Mouse (Mus musculus): ENCODE measurements at regions not wholly inside any gene's neighbourhood (a gene's known extent, or its start where the extent isn't known, plus 50 kb on each side); places are given as distances from the start of the nearest gene placed in this dataset.

GRCm38 (mm10) chr10:70824461-70824860, 168.7 kb upstream of the Phyhipl start:
- no peak for DNase-seq (ENCODE audit: extremely low read depth, insufficient read length, low spot score)

GRCm38 (mm10) chr10:70819951-70820350, 164.2 kb upstream of the Phyhipl start:
- DNase-seq (ENCODE audit: extremely low read depth, insufficient read length, low spot score) = no peak

- DNase-seq (ENCODE audit: extremely low read depth, insufficient read length, low spot score) = no peak
Measured at GRCm38 (mm10) chr10:70814354-70815131, 158.8 kb upstream of the Phyhipl start.

- no peak for DNase-seq (ENCODE audit: extremely low read depth, insufficient read length, low spot score)
Measured at GRCm38 (mm10) chr10:70809411-70809810, 153.6 kb upstream of the Phyhipl start.

GRCm38 (mm10) chr10:70806786-70807385, 151.1 kb upstream of the Phyhipl start:
- DNase-seq (ENCODE audit: extremely low read depth, insufficient read length, low spot score) = no peak

- DNase-seq (ENCODE audit: extremely low read depth, insufficient read length, low spot score) = no peak
Measured at GRCm38 (mm10) chr10:70800736-70801306, 145.1 kb upstream of the Phyhipl start.

- no peak for DNase-seq (ENCODE audit: extremely low read depth, insufficient read length, low spot score)
Measured at GRCm38 (mm10) chr10:70799906-70800305, 144.1 kb upstream of the Phyhipl start.

- peak; percentile 61 for DNase-seq (ENCODE audit: extremely low read depth, insufficient read length, low spot score)
Measured at GRCm38 (mm10) chr10:70799191-70799742, 143.5 kb upstream of the Phyhipl start.

- DNase-seq (ENCODE audit: extremely low read depth, insufficient read length, low spot score) = no peak
Measured at GRCm38 (mm10) chr10:70788814-70789452, 133.2 kb upstream of the Phyhipl start.

GRCm38 (mm10) chr10:70781036-70781435, 125.3 kb upstream of the Phyhipl start:
- no peak for DNase-seq (ENCODE audit: extremely low read depth, insufficient read length, low spot score)

GRCm38 (mm10) chr10:70778596-70778995, 122.8 kb upstream of the Phyhipl start:
- no peak for DNase-seq (ENCODE audit: extremely low read depth, insufficient read length, low spot score)

GRCm38 (mm10) chr10:70774571-70774970, 118.8 kb upstream of the Phyhipl start:
- no peak for DNase-seq (ENCODE audit: extremely low read depth, insufficient read length, low spot score)

GRCm38 (mm10) chr10:70774159-70774558, 118.4 kb upstream of the Phyhipl start:
- no peak for DNase-seq (ENCODE audit: extremely low read depth, insufficient read length, low spot score)

GRCm38 (mm10) chr10:70767461-70767860, 111.7 kb upstream of the Phyhipl start:
- no peak for DNase-seq (ENCODE audit: extremely low read depth, insufficient read length, low spot score)

- DNase-seq (ENCODE audit: extremely low read depth, insufficient read length, low spot score) = no peak
Measured at GRCm38 (mm10) chr10:70766869-70767268, 111.1 kb upstream of the Phyhipl start.

GRCm38 (mm10) chr10:70766450-70766849, 110.7 kb upstream of the Phyhipl start:
- DNase-seq (ENCODE audit: extremely low read depth, insufficient read length, low spot score) = no peak

GRCm38 (mm10) chr10:70763206-70763605, 107.4 kb upstream of the Phyhipl start:
- DNase-seq (ENCODE audit: extremely low read depth, insufficient read length, low spot score) = no peak

GRCm38 (mm10) chr10:70759686-70760085, 103.9 kb upstream of the Phyhipl start:
- no peak for DNase-seq (ENCODE audit: extremely low read depth, insufficient read length, low spot score)

GRCm38 (mm10) chr10:70751771-70752170, 96.0 kb upstream of the Phyhipl start:
- DNase-seq (ENCODE audit: extremely low read depth, insufficient read length, low spot score) = no peak

GRCm38 (mm10) chr10:70750356-70751145, 94.8 kb upstream of the Phyhipl start:
- no peak for DNase-seq (ENCODE audit: extremely low read depth, insufficient read length, low spot score)
